Mouse (Mus musculus): Measurements from ENCODE around the gene Igsf9. TPM values are rescaled to one million over a fixed set of nuclear protein-coding genes. Genes with fewer than 3 reads are reported as not detected.

Igsf9 gene
- polyA plus RNA-seq, 1 experiment from 2014 or later = 52.6 TPM

DNA sequence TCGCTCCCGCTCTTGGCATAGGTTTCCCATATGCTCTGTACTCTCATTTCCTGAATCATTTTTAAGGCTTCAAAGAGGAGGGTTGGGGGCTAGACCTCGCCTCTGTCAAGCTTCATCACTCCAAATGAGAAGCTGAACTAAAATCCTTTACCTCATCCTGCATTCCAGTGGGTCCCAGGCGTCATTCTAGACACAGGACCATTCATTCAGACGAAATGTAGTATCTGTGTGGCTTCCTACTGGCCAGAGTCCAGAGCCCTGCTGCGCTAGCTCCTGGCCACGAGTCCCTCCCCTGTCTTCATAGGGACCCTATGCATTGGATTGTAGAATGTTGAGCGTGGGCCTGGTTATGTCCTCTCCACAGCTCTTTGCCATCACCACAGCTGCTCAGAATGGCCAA lies 23.2 kb downstream of the Igsf9 start:
- no peak for DNase-seq
- Histone ChIP-seq H3K4me1 (ENCODE audit: control insufficient read depth, insufficient read depth, low read length) (peaks cover 37% of the 10 kb centered on the region), H3K4me2 (ENCODE audit: low read length) (no peak overlapping the region), H3K4me3 (replicated peaks; ENCODE audit: low read depth, low read length) (no peak overlapping the region), H3K27me3 (ENCODE audit: control insufficient read depth, insufficient read depth, low read length) (peaks cover 27% of the 10 kb centered on the region; the same call in 1 of the 2 replicates), H3K9me3 (ENCODE audit: control insufficient read depth, low read length) (no peaks in the 10 kb centered on the region), H3K36me3 (ENCODE audit: control insufficient read depth, insufficient read depth, low read length) (no peaks in the 10 kb centered on the region), H3K27ac (replicated peaks; ENCODE audit: low read depth, low read length) (no peak overlapping the region), H3K9ac (replicated peaks; ENCODE audit: low read length) (no peak overlapping the region)
- WGBS = 75% methylated on average over 8 of the region's 8 CpGs
- no peak for ATAC-seq (ENCODE audit: low FRiP score, low TSS enrichment)

GRCm38 (mm10) chr1:172507001-172507400 lies 25.4 kb downstream of the Igsf9 start:
- no peaks in the 10 kb centered on the region for H3K36me3 ChIP-seq (ENCODE audit: control insufficient read depth, insufficient read depth, low read length)
- no peak overlapping the region for H3K4me3 ChIP-seq (replicated peaks; ENCODE audit: low read depth, low read length)
- no peak overlapping the region for H3K27ac ChIP-seq (replicated peaks; ENCODE audit: low read depth, low read length)
- H3K9me3 ChIP-seq (ENCODE audit: control insufficient read depth, low read length) = no peaks in the 10 kb centered on the region
- no peak for ATAC-seq (ENCODE audit: low FRiP score, low TSS enrichment)
- DNase-seq = no peak
- 61% methylated on average over 5 of the region's 5 CpGs for WGBS
- no peak overlapping the region for H3K4me2 ChIP-seq (ENCODE audit: low read length)
- H3K9ac ChIP-seq (replicated peaks; ENCODE audit: low read length) = no peak overlapping the region
- H3K27me3 ChIP-seq (ENCODE audit: control insufficient read depth, insufficient read depth, low read length) = peaks cover 6% of the 10 kb centered on the region; the same call in 1 of the 2 replicates
- peaks cover 22% of the 10 kb centered on the region for H3K4me1 ChIP-seq (ENCODE audit: control insufficient read depth, insufficient read depth, low read length)

DNA sequence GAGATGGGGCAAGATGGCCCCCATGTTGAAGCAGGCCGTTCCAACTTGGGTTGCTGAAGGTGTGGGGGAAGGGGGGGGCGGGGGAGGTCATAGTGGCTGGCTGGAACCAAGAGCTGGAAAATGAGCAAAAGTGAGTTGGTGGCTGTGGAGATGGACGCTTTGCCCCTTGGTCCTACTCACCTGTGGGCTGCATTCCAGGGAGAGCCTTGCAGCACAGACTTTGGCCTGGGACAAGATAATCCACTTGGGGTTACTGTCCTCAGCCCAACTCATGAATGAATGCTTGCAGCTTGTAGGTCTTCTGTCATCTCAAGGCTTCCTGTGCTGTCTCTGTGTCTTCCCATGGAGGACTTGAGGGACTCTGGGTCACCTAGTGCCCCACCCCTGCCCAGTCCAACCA lies 26.1 kb downstream of the Igsf9 start:
- Histone ChIP-seq H3K4me2 (ENCODE audit: low read length) (no peak overlapping the region), H3K27me3 (ENCODE audit: control insufficient read depth, insufficient read depth, low read length) (no peaks in the 10 kb centered on the region), H3K9ac (replicated peaks; ENCODE audit: low read length) (no peak overlapping the region), H3K4me3 (replicated peaks; ENCODE audit: low read depth, low read length) (no peak overlapping the region), H3K27ac (replicated peaks; ENCODE audit: low read depth, low read length) (no peak overlapping the region), H3K9me3 (ENCODE audit: control insufficient read depth, low read length) (no peaks in the 10 kb centered on the region), H3K4me1 (ENCODE audit: control insufficient read depth, insufficient read depth, low read length) (peaks cover 15% of the 10 kb centered on the region), H3K36me3 (ENCODE audit: control insufficient read depth, insufficient read depth, low read length) (no peaks in the 10 kb centered on the region)
- ATAC-seq (ENCODE audit: low FRiP score, low TSS enrichment) (no peak), DNase-seq (no peak)
- 89% methylated on average over 3 of the region's 3 CpGs for WGBS

DNA sequence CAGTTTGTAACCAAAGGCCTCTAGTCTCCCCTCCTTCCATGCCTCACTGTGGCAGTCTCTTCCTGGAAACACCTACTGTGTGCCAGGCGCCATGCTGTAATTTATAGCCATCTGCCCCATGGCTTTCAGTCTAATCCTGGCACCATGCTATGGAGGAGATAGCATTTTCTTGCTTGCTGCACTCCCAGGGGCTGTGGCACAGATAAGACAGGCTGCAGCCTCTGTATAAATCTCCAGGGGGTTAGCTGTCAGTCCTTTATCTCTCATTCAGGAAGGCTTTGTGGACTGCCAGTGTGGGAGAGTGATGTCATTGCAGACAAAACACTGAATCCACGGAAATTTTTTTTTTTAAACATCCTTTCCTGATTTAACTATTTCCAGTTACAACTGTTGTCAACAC lies 26.6 kb downstream of the Igsf9 start:
- Histone ChIP-seq H3K9ac (replicated peaks; ENCODE audit: low read length) (no peak overlapping the region), H3K36me3 (ENCODE audit: control insufficient read depth, insufficient read depth, low read length) (no peaks in the 10 kb centered on the region), H3K27ac (replicated peaks; ENCODE audit: low read depth, low read length) (no peak overlapping the region), H3K4me2 (ENCODE audit: low read length) (no peak overlapping the region), H3K4me1 (ENCODE audit: control insufficient read depth, insufficient read depth, low read length) (peaks cover 10% of the 10 kb centered on the region), H3K27me3 (ENCODE audit: control insufficient read depth, insufficient read depth, low read length) (no peaks in the 10 kb centered on the region), H3K4me3 (replicated peaks; ENCODE audit: low read depth, low read length) (no peak overlapping the region), H3K9me3 (ENCODE audit: control insufficient read depth, low read length) (no peaks in the 10 kb centered on the region)
- 39% methylated on average over 2 of the region's 2 CpGs for WGBS
- no peak for DNase-seq
- ATAC-seq (ENCODE audit: low FRiP score, low TSS enrichment) = no peak

DNA sequence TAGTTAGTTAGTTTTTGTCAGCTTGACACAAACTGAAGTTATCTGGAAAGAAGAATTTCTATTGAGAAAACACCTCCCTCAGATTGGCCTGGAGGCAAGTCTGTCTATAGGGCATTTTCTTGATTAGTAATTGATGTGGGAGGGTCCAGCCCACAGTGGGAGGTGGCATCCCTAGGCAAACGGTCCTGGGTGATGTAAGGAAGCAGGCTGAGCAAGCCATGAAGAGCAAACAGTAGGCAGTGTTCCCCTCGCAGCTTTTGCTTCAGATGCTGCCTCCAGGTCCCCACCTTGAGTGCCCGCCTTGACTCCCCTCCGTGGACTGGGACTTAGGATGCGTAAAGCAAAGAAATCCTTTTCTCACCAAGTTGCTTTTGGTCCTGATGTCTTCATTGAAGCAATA lies 27.6 kb downstream of the Igsf9 start:
- Histone ChIP-seq H3K4me2 (ENCODE audit: low read length) (no peak overlapping the region), H3K9me3 (ENCODE audit: control insufficient read depth, low read length) (no peaks in the 10 kb centered on the region), H3K4me1 (ENCODE audit: control insufficient read depth, insufficient read depth, low read length) (peaks cover 2% of the 10 kb centered on the region; the same call in 1 of the 2 replicates), H3K4me3 (replicated peaks; ENCODE audit: low read depth, low read length) (no peak overlapping the region), H3K9ac (replicated peaks; ENCODE audit: low read length) (no peak overlapping the region), H3K27me3 (ENCODE audit: control insufficient read depth, insufficient read depth, low read length) (no peaks in the 10 kb centered on the region), H3K27ac (replicated peaks; ENCODE audit: low read depth, low read length) (no peak overlapping the region), H3K36me3 (ENCODE audit: control insufficient read depth, insufficient read depth, low read length) (no peaks in the 10 kb centered on the region)
- WGBS = 77% methylated on average over 5 of the region's 5 CpGs
- DNase-seq (no peak), ATAC-seq (ENCODE audit: low FRiP score, low TSS enrichment) (no peak)

- H3K4me3 ChIP-seq (replicated peaks; ENCODE audit: low read depth, low read length) = no peak overlapping the region
- H3K9me3 ChIP-seq (ENCODE audit: control insufficient read depth, low read length) = no peaks in the 10 kb centered on the region
- ATAC-seq (ENCODE audit: low FRiP score, low TSS enrichment) (no peak), DNase-seq (no peak)
- no peaks in the 10 kb centered on the region for H3K27me3 ChIP-seq (ENCODE audit: control insufficient read depth, insufficient read depth, low read length)
- no peak overlapping the region for H3K27ac ChIP-seq (replicated peaks; ENCODE audit: low read depth, low read length)
- no peak overlapping the region for H3K9ac ChIP-seq (replicated peaks; ENCODE audit: low read length)
- WGBS = 51% methylated on average over 8 of the region's 8 CpGs
- no peak overlapping the region for H3K4me2 ChIP-seq (ENCODE audit: low read length)
- no peaks in the 10 kb centered on the region for H3K4me1 ChIP-seq (ENCODE audit: control insufficient read depth, insufficient read depth, low read length)
- no peaks in the 10 kb centered on the region for H3K36me3 ChIP-seq (ENCODE audit: control insufficient read depth, insufficient read depth, low read length)
These were observed 28.4 kb downstream of the Igsf9 start for GRCm38 (mm10) chr1:172509983-172510382.

- WGBS = 31% methylated on average over 13 of the region's 13 CpGs
These were observed 28.9 kb downstream of the Igsf9 start for GRCm38 (mm10) chr1:172510421-172510972.

GRCm38 (mm10) chr1:172512962-172513361 lies 31.4 kb downstream of the Igsf9 start:
- Histone ChIP-seq H3K36me3 (ENCODE audit: control insufficient read depth, insufficient read depth, low read length) (no peaks in the 10 kb centered on the region), H3K27me3 (ENCODE audit: control insufficient read depth, insufficient read depth, low read length) (no peaks in the 10 kb centered on the region), H3K4me1 (ENCODE audit: control insufficient read depth, insufficient read depth, low read length) (no peaks in the 10 kb centered on the region), H3K4me2 (ENCODE audit: low read length) (peak overlapping the region; percentile 24; the same call in 1 of the 2 replicates), H3K9me3 (ENCODE audit: control insufficient read depth, low read length) (no peaks in the 10 kb centered on the region), H3K27ac (replicated peaks; ENCODE audit: low read depth, low read length) (no peak overlapping the region), H3K9ac (replicated peaks; ENCODE audit: low read length) (no peak overlapping the region), H3K4me3 (replicated peaks; ENCODE audit: low read depth, low read length) (no peak overlapping the region)
- ATAC-seq (ENCODE audit: low FRiP score, low TSS enrichment) = no peak
- 35% methylated on average over 13 of the region's 13 CpGs for WGBS
- DNase-seq = peak; percentile 43

More at GRCm38 (mm10) chr1:172510421-172510972, 28.9 kb downstream of the Igsf9 start:
- H3K9me3 ChIP-seq (ENCODE audit: control insufficient read depth, low read length) = no peaks in the 10 kb centered on the region
- H3K9ac ChIP-seq (replicated peaks; ENCODE audit: low read length) = no peak overlapping the region
- no peak overlapping the region for H3K4me2 ChIP-seq (ENCODE audit: low read length)
- no peaks in the 10 kb centered on the region for H3K4me1 ChIP-seq (ENCODE audit: control insufficient read depth, insufficient read depth, low read length)
- H3K27me3 ChIP-seq (ENCODE audit: control insufficient read depth, insufficient read depth, low read length) = no peaks in the 10 kb centered on the region
- H3K4me3 ChIP-seq (replicated peaks; ENCODE audit: low read depth, low read length) = no peak overlapping the region
- H3K27ac ChIP-seq (replicated peaks; ENCODE audit: low read depth, low read length) = no peak overlapping the region
- H3K36me3 ChIP-seq (ENCODE audit: control insufficient read depth, insufficient read depth, low read length) = no peaks in the 10 kb centered on the region
- DNase-seq = no peak
- ATAC-seq (ENCODE audit: low FRiP score, low TSS enrichment) = no peak

- Histone ChIP-seq H3K27me3 (ENCODE audit: control insufficient read depth, insufficient read depth, low read length) (no peaks in the 10 kb centered on the region), H3K4me1 (ENCODE audit: control insufficient read depth, insufficient read depth, low read length) (no peaks in the 10 kb centered on the region), H3K9me3 (ENCODE audit: control insufficient read depth, low read length) (no peaks in the 10 kb centered on the region), H3K4me2 (ENCODE audit: low read length) (no peak overlapping the region), H3K4me3 (replicated peaks; ENCODE audit: low read depth, low read length) (no peak overlapping the region), H3K9ac (replicated peaks; ENCODE audit: low read length) (no peak overlapping the region), H3K27ac (replicated peaks; ENCODE audit: low read depth, low read length) (no peak overlapping the region), H3K36me3 (ENCODE audit: control insufficient read depth, insufficient read depth, low read length) (no peaks in the 10 kb centered on the region)
- 82% methylated on average over 17 of the region's 17 CpGs for WGBS
- DNase-seq = no peak
- no peak for ATAC-seq (ENCODE audit: low FRiP score, low TSS enrichment)
These were observed 32.1 kb downstream of the Igsf9 start for GRCm38 (mm10) chr1:172513525-172514212.

Data from midbrain, embryonic 14.5 days (tissue).